Mouse (Mus musculus): Measurements from ENCODE around the gene Tmem182.

The Tmem182 gene

DNA sequence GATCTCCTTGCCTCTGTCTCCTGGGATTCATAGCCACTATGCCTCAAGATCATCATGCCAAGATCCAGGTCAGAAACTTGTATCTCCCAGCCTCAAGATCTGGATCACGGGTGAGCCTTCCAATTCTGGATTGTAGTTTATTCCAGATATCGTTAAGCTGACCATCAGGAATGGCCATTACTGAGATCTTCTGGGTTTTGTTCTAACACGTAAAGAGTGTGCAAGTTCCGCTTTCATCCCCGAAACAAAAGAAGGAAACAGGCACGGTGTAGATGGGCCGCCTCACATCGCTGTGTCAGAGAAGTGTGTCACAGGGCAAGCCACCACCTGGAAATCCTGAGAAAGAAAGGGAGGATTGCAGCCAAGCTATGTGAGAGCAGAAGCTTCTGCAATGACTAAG, 6.3 kb upstream of the Tmem182 start:
- no peak for DNase-seq (ENCODE audit: low read depth)

- no peak for DNase-seq (ENCODE audit: low read depth)
Measured at GRCm38 (mm10) chr1:40800908-40801307, 4.5 kb upstream of the Tmem182 start.

GRCm38 (mm10) chr1:40802759-40803158, 2.6 kb upstream of the Tmem182 start:
- peak; percentile 71 for DNase-seq (ENCODE audit: low read depth)

GRCm38 (mm10) chr1:40804118-40804517, 1.3 kb upstream of the Tmem182 start:
- no peak for DNase-seq (ENCODE audit: low read depth)

- DNase-seq (ENCODE audit: low read depth) = no peak
Measured at GRCm38 (mm10) chr1:40805891-40806290, 490 bp downstream of the Tmem182 start.

DNA sequence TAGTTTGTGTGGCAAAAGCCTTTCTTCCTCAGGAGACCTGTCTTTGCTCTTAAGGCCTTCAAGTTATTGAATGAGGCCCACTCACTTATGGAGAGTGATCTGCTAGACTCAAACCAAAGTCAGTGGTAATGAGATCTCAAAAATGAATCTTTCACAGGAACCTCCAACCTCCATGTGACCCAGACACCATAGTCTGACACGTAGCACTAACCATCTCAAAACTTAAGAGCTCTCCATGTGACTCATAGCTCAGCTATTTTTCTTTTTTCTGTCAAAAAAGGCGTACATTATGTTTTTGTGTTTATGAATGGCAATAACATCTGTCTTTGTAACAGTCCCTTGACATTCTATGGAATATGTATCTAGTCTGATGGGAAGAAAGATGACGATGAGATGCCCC, 3.2 kb downstream of the Tmem182 start:
- DNase-seq (ENCODE audit: low read depth) = no peak

GRCm38 (mm10) chr1:40815071-40815845, 9.9 kb downstream of the Tmem182 start:
- DNase-seq (ENCODE audit: low read depth) = no peak

GRCm38 (mm10) chr1:40824517-40824916, 19.1 kb downstream of the Tmem182 start:
- no peak for DNase-seq (ENCODE audit: low read depth)

DNA sequence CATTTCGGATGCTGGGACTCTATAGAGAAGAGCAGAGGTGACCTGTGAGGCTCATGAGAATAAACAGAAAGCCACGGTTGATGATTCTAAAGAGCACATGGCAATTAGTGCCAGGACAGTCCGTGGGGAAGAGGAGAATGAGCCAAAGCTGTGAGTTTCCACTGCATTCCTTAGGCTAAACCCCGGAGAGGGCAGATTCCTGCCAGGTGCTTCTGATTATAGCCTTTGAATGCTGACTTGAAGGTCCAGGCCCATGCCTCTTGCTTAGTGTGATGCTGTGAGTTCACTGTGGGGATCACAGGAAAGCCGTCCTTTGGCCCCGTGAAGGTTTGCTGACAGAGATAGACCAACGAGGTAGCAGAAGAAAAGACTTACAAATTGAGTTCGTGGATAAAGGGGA, 19.5 kb downstream of the Tmem182 start:
- DNase-seq (ENCODE audit: low read depth) = no peak

GRCm38 (mm10) chr1:40825826-40826225, 20.4 kb downstream of the Tmem182 start:
- DNase-seq (ENCODE audit: low read depth) = no peak

DNA sequence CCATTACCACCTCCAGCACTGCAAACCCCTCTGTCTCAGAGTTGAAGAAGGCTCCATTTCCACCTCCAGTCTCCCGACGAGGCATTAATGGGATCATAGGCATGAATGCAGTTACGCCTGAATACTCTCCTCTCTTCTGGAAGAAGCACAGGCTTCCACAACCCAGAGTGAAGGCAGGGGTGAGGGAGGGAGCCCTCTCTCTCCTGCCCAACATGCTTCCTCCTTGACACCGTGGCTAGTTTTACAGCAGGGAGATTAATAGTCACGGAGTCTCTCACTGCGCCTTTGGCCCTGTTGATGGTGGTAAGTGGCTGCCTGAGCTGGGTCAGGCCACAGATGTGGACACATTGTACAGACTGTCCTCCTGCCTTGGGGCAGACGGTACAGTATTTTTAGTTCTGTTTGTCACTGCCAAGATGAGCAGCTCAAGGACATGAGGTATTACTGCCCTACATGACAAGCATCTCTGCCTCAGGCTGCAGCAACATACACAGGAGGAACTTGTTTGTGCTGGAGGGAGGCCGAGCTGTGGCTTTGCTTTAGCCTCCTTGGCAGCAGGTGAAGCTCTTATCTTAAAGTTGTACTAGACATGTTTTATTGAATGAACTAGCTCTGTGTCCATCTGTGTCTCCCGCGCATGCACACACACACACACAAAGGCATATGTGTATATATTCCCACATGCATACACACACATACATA, 24.0 kb downstream of the Tmem182 start:
- no peak for DNase-seq (ENCODE audit: low read depth)

DNA sequence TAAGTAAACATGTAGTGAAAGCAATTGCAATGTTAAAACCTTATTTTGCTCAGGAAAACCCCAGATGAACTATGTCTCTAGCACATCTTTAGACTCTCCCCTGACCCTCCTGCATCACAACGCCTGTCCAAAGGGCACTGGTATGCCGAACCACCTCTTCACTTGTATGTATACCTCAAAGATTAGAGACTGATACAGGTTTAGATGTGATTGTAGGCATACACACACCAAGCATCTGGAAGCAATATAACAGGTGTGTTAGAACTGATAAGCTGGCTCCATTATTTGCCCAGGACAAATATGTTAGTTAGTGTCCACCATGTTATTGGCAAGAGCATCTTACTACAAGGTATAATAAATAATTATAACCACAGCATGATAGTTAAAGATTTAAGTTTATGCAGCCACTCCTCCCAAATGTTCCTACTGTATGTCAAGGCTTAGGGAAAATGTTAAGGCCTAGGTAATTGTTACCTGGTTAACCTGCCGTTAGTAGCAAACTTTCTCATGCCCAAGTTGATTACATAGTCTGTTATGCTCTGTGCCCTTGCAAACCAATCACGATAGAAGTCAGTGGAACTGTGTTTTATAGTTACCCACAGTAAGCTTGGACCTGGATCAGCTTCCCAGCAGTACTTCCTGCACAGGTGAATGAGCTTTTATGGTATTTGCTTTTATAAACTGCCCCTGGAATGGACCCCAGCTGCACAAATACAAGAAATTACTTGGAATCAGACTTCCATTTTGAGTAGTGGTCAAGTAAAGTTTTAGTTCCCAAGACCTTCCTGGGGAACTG, 25.5 kb downstream of the Tmem182 start:
- DNase-seq (ENCODE audit: low read depth) = no peak

DNA sequence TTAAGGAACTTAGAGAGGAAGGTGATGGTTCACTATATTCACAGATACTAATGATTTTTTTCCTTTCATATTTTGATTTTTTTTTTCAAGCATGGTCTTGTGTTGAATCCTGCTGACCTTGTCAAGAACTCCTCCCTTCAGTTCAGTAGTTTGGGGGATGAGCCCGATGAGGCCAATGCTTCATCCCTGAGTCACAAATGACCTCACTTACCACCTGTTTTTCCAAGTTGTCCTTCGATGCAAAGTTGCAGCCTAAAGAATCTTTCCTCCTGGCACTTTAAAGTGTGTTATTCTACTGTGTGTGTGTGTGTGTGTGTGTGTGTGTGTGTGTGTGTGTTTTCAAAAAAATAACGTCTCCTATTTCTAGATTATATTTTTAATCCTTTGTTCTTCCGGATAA, 30.1 kb downstream of the Tmem182 start:
- DNase-seq (ENCODE audit: low read depth) = no peak

GRCm38 (mm10) chr1:40840605-40841004, 35.2 kb downstream of the Tmem182 start:
- DNase-seq (ENCODE audit: low read depth) = no peak

DNA sequence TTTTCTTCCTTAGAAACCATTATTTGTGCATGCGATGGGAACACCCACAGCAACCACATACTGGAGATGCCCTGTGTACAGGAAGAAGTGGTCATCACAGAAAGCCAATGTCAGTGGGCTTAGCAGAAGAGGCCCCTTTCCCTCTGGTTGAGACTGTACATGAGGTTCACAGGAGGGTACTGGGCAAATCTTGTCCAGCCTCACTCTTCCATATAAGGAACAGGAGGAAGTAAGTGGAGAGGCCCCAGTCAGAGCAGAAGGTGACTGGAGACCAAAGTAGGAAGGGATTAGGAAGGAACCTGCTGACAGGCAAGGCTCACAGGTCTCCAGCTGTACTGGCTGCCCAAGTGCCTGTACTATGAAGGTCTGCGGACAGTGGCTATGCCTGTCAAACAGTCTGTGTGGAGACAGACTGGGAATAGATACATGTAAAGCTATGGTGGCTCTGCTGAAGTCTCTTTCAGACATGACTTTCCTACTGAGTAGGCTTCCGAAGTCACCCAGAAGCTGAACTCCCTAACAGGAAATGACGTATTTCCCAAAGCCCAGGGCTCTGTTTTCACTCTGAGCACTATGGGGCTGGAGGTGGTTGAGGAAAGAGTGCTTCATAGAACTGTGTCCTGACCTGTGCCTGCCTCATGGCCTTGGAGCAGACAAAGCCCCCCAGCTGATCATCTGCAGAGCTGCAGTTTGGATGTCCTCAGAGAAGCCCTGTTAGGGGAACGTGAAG, 35.8 kb downstream of the Tmem182 start:
- DNase-seq (ENCODE audit: low read depth) = peak; percentile 5

- peak; percentile 45 for DNase-seq (ENCODE audit: low read depth)
Measured at GRCm38 (mm10) chr1:40844616-40845015, 39.2 kb downstream of the Tmem182 start.

- peak; percentile 13 for DNase-seq (ENCODE audit: low read depth)
Measured at GRCm38 (mm10) chr1:40847196-40847938, 42.0 kb downstream of the Tmem182 start.

DNA sequence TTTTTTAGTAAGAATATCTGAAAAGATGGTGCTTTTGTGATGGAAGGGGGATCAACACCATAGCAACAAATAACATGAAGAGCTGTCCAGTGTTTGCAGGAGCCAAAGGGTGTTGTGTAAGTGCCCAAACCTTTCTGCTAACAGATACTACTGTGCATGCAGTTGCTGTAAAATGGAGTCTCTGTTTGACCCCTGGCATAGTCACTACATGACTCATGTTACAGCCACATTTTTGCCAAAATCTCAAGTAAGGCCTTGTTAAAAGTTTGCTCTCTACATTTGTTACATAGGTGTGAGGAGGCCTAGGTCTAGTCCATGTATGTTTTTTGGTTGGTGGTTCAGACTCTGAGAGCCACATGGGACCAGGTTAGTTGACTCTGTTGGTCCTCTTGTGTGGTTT, 45.9 kb downstream of the Tmem182 start:
- no peak for DNase-seq (ENCODE audit: low read depth)

- DNase-seq (ENCODE audit: low read depth) = no peak
Measured at GRCm38 (mm10) chr1:40855268-40855667, 49.9 kb downstream of the Tmem182 start.

DNA sequence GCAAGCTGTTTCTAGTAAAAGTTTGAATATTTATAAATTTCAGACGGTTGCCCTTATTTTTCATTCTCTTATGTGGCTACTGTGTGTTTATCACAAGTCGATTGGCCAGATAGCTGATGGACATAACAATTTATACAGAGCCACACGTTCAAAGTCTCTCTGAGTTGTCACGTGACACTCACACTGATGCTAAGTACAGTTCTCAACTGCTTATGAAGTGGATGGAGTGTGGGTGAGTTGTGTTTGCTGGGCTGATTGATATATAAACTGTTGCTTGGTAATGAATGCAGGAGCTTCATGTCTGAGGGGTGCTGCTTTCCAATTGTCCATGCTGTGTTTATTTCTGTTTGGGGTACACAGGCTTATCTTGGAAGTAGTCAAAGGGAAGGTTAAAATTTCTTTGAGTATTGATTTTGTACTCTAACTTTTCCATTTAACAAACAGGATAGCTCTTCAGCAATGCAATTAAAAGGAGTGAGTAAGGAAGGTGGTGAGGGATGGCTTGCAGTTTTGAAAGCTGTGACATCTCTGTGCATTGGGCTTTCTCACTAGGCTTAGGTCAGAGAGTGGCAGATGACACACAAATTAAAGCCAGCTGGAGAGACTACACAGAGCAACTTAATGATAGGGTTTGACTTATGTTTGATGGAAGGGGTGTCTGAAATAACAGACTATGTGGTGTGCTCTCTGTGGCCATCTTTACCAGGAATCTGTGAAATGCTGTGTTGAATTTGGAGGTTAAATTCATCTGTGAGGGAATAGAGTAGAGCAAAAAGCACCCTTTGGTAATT, 51.6 kb downstream of the Tmem182 start:
- DNase-seq (ENCODE audit: low read depth) = no peak

DNA sequence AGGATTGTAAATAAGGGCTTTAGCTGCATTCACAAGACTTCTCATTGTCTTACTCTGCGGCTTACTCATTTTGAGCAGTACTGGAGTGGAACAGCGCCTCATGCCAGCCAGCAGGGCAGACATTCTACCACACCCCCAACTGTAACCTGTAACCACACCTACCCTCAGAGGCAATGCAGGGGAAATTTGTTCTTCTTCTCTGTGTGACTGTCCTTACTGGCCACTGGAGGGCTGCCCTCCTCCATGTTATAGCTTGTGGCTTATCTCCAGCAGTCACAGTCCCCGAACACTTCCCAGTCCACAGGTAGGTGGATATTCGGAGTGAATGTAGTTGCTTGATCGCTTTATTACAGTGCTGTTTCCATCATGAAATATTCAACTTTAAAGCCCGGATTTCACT, 59.6 kb downstream of the Tmem182 start:
- no peak for DNase-seq (ENCODE audit: low read depth)
